Mouse (Mus musculus): Measurements from ENCODE around the gene Epn2.

- no peak for TF ChIP-seq EP300 (IDR thresholded peaks at IDR 0.05; ENCODE audit: low read depth in 1 of 2, low read length in 2 of 2)
- no peak for TF ChIP-seq MAX (IDR thresholded peaks at IDR 0.05; ENCODE audit: low read length)
Observed at GRCm38 (mm10) chr11:61519484-61520107, 59.9 kb downstream of the Epn2 start.
